In the genomic region with DNA sequence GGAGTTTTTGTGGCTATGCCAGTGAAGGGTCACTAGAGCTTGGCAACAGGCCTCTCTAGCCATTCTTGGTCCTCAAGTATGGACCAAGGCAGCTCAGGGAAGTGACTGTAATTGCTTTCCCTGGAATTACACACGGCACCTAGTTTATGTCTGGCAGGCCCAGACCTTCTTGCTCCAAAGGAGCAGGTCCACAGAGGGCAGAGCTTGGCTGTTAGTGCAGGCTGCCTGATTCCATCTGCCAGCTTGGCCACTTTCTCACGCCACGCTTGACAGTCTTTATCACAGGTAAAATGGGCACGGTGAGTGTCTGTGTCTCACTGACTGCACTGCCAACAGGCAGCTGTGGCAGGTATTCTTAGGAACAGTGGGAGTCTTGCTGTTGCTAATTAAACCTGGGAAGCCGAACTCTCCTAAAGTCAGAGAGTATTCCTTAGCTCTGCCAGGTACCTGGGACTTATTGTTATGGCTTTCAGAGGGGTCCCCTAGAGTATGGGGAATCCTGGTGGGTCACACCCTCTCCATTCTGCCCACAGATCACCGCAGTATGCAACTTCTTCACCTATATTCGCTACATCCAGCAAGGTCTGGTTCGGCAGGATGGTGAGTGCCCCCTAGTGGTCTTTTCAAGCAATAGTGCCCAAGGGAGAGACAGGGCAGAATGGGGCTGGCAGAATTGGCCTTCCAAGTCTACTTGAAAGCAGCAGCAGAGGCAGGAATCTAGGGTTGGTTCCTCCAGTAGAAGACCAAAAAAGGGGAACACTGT, we compare ENCODE assay signal across 10 mouse cellular contexts. TPM values are rescaled to one million over a fixed set of nuclear protein-coding genes. Genes with fewer than 3 reads are reported as not detected.
DNase-seq lines count a peak whose midpoint lies in the region; ATAC-seq and TF ChIP-seq lines count a peak whose summit lies in the region.
"Had no signal": no experiment of that assay in that cellular context is flagged by ENCODE, and none has a peak within 500 bp of the region (broad histone marks: within the 10 kb centered on the region; RNA-seq: fewer than 3 reads in every experiment).

No protein-coding gene starts in this region.

- WGBS in lung, adult 2 months: 40% methylated on average over 8 of the region's 8 CpGs
- 39% methylated on average over 8 of the region's 8 CpGs for whole genome bisulfite sequencing in neural tube, embryonic 14.5 days

- H3K4me3 ChIP-seq in lung, adult 2 months (replicated peaks; ENCODE audit: extremely low read depth, low read depth, low read length): no peak overlapping the region
- no peak overlapping the region for H3K4me3 ChIP-seq in neural tube, embryonic 14.5 days (ENCODE audit: low read depth, low read length)
- H3K4me3 ChIP-seq: erythroblast, embryonic 14.5 days; myocyte had no signal

- H3K4me1 ChIP-seq in lung, adult 2 months (ENCODE audit: control insufficient read depth, insufficient read depth, low read length): no peaks in the 10 kb centered on the region
- no peaks in the 10 kb centered on the region for H3K4me1 ChIP-seq in neural tube, embryonic 14.5 days (ENCODE audit: control insufficient read depth, insufficient read depth, low read length)

- TF ChIP-seq POLR2A in lung, adult 2 months (IDR thresholded peaks at IDR 0.05; ENCODE audit: borderline replicate concordance, extremely low read depth, low read depth, low read length): no peak

- no peaks in the 10 kb centered on the region for H3K27me3 ChIP-seq in neural tube, embryonic 14.5 days (ENCODE audit: control insufficient read depth, insufficient read depth, low read length)

- intact Hi-C loops in gastrocnemius, postnatal 14 days (cut with DNase I; ENCODE audit: low total_unique reads): loop anchor here (5.0 kb wide), 1 partner anchor 116 kb away; no protein-coding TSS in a partner anchor

- TF ChIP-seq CTCF in lung, adult 2 months (IDR thresholded peaks at IDR 0.05; ENCODE audit: insufficient read depth, low read length): peak; percentile 87

- no peak overlapping the region for H3K4me2 ChIP-seq in neural tube, embryonic 14.5 days (ENCODE audit: low read depth, low read length)

- DNase-seq in urinary bladder, postnatal 25 days (ENCODE audit: low spot score): peak; percentile 41
- DNase-seq in urinary bladder, adult 2 months (ENCODE audit: low spot score): no peak
- DNase-seq in cerebellum, postnatal 14 days: peak; percentile 71 to 77
- DNase-seq in gastrocnemius, postnatal 14 days: peak; percentile 59
- peak; percentile 69 to 71 for DNase-seq in kidney, postnatal 25 days
- peak; percentile 47 for DNase-seq in lung, adult 2 months

- H3K27ac ChIP-seq in neural tube, embryonic 14.5 days (ENCODE audit: low read depth, low read length): no peak overlapping the region

- H3K9ac ChIP-seq in neural tube, embryonic 14.5 days (replicated peaks; ENCODE audit: low read depth, low read length): no peak overlapping the region

- H3K36me3 ChIP-seq in neural tube, embryonic 14.5 days (ENCODE audit: control insufficient read depth, insufficient read depth, low read length): no peaks in the 10 kb centered on the region; the same call in 1 of the 2 replicates

- H3K9me3 ChIP-seq in neural tube, embryonic 14.5 days (ENCODE audit: control insufficient read depth, low read length): no peaks in the 10 kb centered on the region

- peak; percentile 67; the same call in 1 of the 2 replicates for ATAC-seq in neural tube, embryonic 14.5 days (ENCODE audit: low read depth)
- no peak for ATAC-seq in activated CD4-positive, CD25-positive, alpha-beta regulatory T cell, adult 4 months

RNA-seq across cellular contexts. Expression of a gene that starts 8.0 kb away (rescaled TPM):
- polyA plus RNA-seq in urinary bladder, adult 2 months (2012; rRNA removed): 38.6 and 41.9 TPM in 2 replicates
- total RNA-seq in gastrocnemius, postnatal 14 days (2021): 1 to 10 TPM; 5.4 to 6.0 TPM
- 283 and 341 TPM in 2 replicates for polyA plus RNA-seq in lung, adult 2 months (2012; rRNA removed)
- 19.3 and 19.5 TPM in 2 replicates for polyA plus RNA-seq in neural tube, embryonic 14.5 days (2014; fragmentation: Nextera tagmentation; extraction: Ambion mirVana)
- not detected for polyA plus RNA-seq in activated CD4-positive, CD25-positive, alpha-beta regulatory T cell, adult 4 months (2017; shearing (Covaris generic))

RNA-seq across cellular contexts. Expression of a gene that starts 31.9 kb away (rescaled TPM):
- 22.0 and 23.6 TPM in 2 replicates for polyA plus RNA-seq in urinary bladder, adult 2 months (2012; rRNA removed)
- 10 to 100 TPM in 1 of 2 experiments, 1 to 10 TPM in 1; 7.4 to 11.6 TPM for total RNA-seq in gastrocnemius, postnatal 14 days (2021)
- polyA plus RNA-seq in lung, adult 2 months (2012; rRNA removed): 10.5 and 13.8 TPM in 2 replicates
- polyA plus RNA-seq in neural tube, embryonic 14.5 days (2014; fragmentation: Nextera tagmentation; extraction: Ambion mirVana): 13.6 and 23.2 TPM in 2 replicates
- 1 to 10 TPM in 1 of 2 experiments, not detected in 1; 1.2 TPM for polyA plus RNA-seq in activated CD4-positive, CD25-positive, alpha-beta regulatory T cell, adult 4 months (2017; shearing (Covaris generic))

RNA-seq across cellular contexts. Expression of a gene that starts 32.0 kb away (rescaled TPM):
- 3.8 and 4.2 TPM in 2 replicates for polyA plus RNA-seq in urinary bladder, adult 2 months (2012; rRNA removed)
- under 1 TPM; 0.29 to 0.41 TPM for total RNA-seq in gastrocnemius, postnatal 14 days (2021)
- polyA plus RNA-seq in lung, adult 2 months (2012; rRNA removed): 2.3 and 3.1 TPM in 2 replicates
- polyA plus RNA-seq in neural tube, embryonic 14.5 days (2014; fragmentation: Nextera tagmentation; extraction: Ambion mirVana): 1.5 and 2.3 TPM in 2 replicates
- polyA plus RNA-seq in activated CD4-positive, CD25-positive, alpha-beta regulatory T cell, adult 4 months (2017; shearing (Covaris generic)): not detected
- polyA plus RNA-seq: erythroblast, embryonic 14.5 days had no signal

RNA-seq across cellular contexts. Expression of a gene that starts 53.0 kb away (rescaled TPM):
- polyA plus RNA-seq in urinary bladder, adult 2 months (2012; rRNA removed): 2,402 and 3,491 TPM in 2 replicates
- total RNA-seq in gastrocnemius, postnatal 14 days (2021): 1,000 to 10,000 TPM; 2,162 to 2,185 TPM
- polyA plus RNA-seq in lung, adult 2 months (2012; rRNA removed): 4,642 and 7,955 TPM in 2 replicates
- polyA plus RNA-seq in neural tube, embryonic 14.5 days (2014; fragmentation: Nextera tagmentation; extraction: Ambion mirVana): 1,462 and 1,732 TPM in 2 replicates
- 1,000 to 10,000 TPM; 1,834 to 2,304 TPM for polyA plus RNA-seq in activated CD4-positive, CD25-positive, alpha-beta regulatory T cell, adult 4 months (2017; shearing (Covaris generic))

Comparison
In these comparisons a context has a peak if more than half of its experiments do, and no peak if none do; other contexts are left out.
1. RNA of a gene that starts 8.0 kb away (polyA plus RNA-seq): 283 to 341 TPM in lung, adult 2 months, 38.6 to 41.9 TPM in urinary bladder, adult 2 months and 19.3 to 19.5 TPM in neural tube, embryonic 14.5 days; not detected in activated CD4-positive, CD25-positive, alpha-beta regulatory T cell, adult 4 months; every median in the first group is over 10 times any median in the second.